Mouse (Mus musculus) frontal cortex, postnatal 36 days (tissue): ENCODE measurements around the gene Dock1.

Experiments
- DNase-seq, 2 experiments: peaks; one replicate each; pipeline ENCODE4 v3.0.0; 2022; ENCODE audit warnings: low spot score in 2 of 2

The Dock1 gene

GRCm38 (mm10) chr7:134959086-134959485 is 288.6 kb downstream of the Dock1 start:
- DNase-seq = no peak

- no peak for DNase-seq
Observed at GRCm38 (mm10) chr7:134960871-134961270, 290.4 kb downstream of the Dock1 start.

- no peak for DNase-seq
Observed at GRCm38 (mm10) chr7:134961608-134962007, 291.2 kb downstream of the Dock1 start.

DNA sequence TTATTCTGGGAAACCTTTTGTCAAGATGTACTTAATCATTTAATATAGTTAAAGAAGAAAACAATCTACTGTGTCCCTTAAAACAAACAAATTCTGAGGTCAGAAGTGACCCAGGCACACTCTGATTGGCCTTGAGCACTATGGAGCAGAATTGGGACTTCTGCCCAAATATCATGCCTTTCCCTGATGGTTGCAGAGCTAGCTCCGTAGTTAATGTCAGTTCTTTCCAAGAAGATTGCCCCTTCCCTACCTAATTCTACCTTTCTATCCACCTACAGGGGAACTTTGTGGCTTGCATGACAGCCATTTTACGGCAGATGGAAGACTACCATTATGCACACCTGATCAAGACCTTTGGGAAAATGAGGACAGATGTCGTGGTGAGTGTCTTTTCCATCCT is 319.8 kb downstream of the Dock1 start:
- DNase-seq = no peak

GRCm38 (mm10) chr7:134990911-134991310 is 320.5 kb downstream of the Dock1 start:
- no peak for DNase-seq

- DNase-seq = no peak
Observed at GRCm38 (mm10) chr7:134994983-134995382, 324.5 kb downstream of the Dock1 start.

DNA sequence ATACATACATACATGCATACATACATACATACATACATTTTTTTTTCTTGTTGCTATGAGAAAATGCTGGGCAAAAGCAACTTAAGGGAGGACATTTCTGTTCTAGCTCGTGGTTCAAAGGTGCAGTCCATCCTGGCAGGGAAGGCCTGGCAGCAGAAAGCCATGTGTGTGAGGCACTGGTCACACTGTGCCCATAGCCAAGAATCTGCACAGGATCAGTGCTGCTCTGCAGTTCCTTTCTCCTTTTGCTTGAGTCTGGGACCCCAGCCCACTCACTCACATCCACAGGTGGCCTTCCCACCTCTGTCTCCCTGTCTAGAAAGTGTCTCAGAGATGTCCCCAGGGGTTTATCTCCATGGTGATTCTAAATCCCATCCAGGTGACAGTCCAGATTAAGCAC is 331.8 kb downstream of the Dock1 start:
- no peak for DNase-seq

DNA sequence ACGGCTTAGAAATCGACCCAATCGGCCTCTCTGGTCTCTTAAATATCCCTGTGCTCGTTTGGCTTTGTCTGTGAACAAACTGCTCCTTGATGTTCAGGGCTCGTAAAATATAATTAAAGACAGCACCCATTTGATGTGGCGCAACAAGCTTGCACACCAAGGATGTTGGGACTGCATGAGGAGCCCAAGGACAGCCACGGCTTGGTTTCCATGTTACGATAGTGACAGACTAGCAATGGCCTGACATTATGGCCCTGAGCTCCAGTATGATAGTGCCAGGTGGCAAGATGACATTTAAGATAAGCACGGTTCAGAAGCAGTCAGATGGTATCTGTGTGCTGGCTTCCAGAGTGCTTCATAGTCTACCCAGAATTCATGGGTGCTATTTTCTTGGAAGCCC is 332.4 kb downstream of the Dock1 start:
- DNase-seq = no peak

DNA sequence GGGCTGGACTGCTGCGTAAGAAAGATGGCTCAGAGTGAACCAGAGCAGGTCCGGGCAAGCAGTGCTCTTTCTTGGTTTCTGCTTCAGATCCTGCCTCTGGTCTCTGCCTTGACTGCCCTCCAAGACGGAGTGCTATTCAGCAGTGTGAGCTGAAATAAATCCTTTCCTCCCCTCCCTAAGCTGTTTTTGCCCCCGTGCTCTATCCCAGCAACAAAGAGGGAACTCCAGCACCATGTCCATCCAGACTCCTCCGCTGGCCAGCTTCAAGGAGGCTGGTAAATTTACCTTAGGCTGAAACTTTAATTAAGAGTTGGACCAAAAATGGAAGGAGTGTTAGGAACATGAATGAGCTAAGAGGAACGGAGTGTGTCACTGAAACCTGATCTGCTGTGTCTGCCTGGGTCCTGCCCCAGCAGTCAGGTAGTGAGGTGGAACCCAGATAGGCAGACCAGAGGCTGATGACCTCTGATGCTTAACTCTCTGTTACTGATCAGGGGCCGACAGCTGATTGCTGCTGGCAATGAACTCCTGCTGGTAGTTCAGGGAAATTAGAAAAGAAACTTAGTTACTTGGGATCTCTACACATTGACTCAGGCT is 335.6 kb downstream of the Dock1 start:
- DNase-seq = no peak

- no peak for DNase-seq
Observed at GRCm38 (mm10) chr7:135008021-135008420, 337.6 kb downstream of the Dock1 start.

DNA sequence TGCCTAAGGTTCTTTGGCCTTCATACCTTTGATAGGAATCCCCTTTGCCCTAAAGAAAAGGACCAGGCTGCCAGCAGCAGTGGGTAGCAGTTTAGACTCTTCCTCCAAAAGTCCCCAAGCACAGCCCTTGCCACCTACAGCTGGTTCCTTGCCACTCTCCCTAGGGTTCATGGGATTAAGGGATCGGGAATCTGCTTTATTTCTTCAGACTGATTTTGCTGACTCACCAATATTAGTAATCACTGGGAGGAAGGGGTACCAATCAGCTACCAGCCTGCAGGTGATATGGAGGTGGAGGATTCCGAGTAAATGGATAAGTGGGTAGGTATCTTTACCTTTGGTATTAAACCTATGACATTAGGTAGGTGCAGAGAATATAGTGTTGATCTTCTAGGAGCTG is 340.5 kb downstream of the Dock1 start:
- no peak for DNase-seq

- DNase-seq = no peak
Observed at GRCm38 (mm10) chr7:135017531-135017930, 347.1 kb downstream of the Dock1 start.

GRCm38 (mm10) chr7:135020762-135021161 is 350.3 kb downstream of the Dock1 start:
- no peak for DNase-seq

DNA sequence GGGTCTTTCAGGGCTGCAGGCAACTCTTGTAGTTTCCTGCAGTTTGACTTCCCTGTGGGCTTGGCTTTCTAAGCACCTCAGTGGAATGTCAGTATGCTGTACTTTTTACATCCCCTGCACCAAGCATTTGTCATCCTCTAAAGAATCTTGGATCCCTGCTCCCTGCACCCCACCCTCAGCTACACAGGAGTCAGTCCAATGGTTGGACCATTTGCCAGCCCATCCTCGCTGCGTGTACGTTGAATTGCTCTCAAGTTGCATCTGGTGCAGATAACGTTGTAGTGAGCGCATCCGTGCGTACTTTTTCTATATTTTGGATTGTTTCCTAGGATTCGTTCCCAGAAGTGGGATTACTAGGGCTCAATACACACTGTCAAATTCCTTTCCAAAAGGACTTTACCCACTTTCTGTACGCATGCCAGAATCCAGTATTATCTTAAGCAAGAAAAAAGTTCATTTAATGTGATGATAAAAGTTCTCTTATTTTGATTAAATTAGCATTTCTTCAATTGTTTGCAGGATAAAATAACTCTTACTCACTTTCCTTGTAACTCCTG is 351.2 kb downstream of the Dock1 start:
- no peak for DNase-seq

GRCm38 (mm10) chr7:135024531-135024930 is 354.1 kb downstream of the Dock1 start:
- DNase-seq = no peak

GRCm38 (mm10) chr7:135028716-135029115 is 358.3 kb downstream of the Dock1 start:
- DNase-seq = no peak

DNA sequence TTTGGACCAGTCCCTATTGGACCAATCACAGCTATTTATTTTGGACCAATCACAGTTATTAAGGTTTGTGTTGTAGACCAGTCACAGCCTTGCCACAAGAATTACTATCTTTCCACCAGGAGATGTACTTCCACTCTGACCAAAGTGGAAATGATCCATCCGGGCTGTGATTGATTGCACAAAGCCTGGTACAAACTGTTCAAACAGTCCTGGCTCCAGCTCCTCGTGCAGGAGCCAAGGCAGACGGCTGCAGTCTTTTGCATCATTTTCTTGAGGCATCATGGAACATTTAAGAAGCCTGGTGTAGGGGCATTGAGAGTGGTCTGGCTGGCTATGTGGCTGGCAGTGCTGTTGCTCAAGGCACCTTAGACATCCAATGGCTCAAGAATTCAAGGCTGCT is 358.7 kb downstream of the Dock1 start:
- no peak for DNase-seq

DNA sequence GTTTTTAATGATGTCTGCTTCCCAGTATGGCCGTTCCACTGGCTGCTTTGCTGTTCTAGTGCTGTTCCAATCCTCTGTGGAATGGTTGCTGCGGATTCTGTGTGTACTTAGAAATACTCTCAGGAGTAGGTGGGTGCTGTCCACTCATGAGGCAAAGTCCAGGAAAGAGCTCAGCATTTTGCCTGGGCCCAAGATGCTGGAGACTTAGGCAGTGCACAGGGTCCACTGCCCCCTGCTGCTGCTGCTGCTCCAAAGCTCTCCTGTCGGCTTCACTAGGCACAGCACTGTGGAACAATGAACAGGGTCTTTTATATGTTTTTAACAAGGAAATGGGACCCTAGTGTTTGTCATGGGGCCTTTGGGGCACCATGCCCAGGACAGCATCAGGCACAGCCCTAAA is 361.0 kb downstream of the Dock1 start:
- DNase-seq = no peak

DNA sequence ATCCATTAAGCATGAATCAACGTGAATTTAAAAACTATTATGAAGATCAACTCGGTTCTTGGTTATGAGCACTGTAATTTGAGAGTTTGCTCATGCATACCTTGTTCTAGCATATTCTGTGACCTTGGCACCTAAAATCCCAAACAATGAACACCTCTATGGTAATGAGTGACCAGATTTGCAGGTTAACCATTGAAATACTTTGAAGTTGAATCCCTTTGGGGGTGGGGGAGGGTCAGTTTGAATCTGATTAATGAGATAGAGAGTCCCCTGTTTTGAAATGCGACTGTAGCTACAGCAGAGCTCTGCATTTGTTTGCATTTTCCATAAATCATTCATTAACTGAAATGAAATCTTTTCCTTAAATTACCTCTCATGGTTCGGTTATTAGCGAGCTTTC is 364.4 kb downstream of the Dock1 start:
- DNase-seq = no peak

DNA sequence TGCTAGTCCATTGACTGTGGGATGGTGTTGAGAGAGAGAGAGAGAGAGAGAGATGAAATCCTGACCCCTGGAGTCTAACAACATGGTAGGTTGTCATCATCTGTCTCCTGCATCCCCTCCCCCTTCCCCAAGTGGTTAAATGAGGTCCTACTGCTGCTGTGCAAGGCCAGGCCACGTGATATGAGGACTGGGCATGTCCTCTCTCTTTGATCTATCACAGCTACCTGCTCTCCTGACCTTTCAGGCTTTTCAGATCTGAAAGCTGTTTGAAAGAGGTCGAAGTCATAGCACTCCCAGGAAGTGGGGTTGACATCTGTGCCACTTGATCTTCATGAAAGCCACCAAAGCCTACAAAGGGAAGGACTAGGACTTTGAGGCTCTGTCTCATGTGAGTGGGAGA is 365.2 kb downstream of the Dock1 start:
- no peak for DNase-seq

- no peak for DNase-seq
Observed at GRCm38 (mm10) chr7:135038930-135039329, 368.5 kb downstream of the Dock1 start.

DNA sequence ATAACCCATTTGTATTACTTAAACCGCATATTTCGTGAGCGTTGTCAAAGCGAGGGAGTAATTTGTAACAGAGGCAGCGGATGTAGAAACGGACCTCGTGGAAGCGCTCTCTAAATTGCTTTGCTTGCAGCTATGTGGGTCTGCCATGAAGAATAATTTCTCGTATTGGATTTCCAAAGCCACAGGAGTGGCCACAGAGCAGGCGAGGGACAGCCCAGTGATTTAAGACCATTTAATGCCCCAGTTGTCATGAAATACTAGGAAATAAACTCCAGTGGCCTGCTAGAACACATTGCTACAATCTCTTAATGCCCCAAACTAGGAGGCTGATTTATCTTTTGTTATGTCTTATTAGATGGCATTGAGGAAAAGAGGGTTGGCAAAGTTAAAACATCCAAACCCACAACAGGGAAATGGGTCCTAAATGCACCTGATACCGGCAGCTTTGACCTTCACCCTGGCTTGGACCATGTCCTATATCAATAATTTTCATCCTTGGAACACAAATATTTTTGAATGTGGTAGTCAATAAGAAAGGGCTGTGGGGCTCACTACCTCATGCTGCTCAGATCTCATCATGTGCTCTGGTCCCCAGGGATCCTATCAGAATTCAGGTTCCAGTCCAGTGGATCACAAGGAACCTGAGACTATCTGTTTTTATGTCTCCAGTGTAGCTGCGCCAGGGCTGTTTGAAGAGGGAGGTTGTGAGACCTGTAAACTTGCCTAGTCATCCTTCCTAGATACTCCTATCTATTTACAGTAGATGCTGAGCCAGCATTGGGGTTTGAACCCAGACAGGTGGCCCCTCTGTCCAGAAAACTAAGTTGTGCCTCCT is 373.7 kb downstream of the Dock1 start:
- no peak for DNase-seq

GRCm38 (mm10) chr7:135049416-135049815 is 379.0 kb downstream of the Dock1 start:
- DNase-seq = no peak
